Mouse (Mus musculus): Measurements from ENCODE around the gene Gm49711. TPM values are rescaled to one million over a fixed set of nuclear protein-coding genes. Genes with fewer than 3 reads are reported as not detected.

The Gm49711 gene
- polyA plus RNA-seq (2012; rRNA removed): 0.55 and 0.57 TPM in 2 replicates

GRCm38 (mm10) chr16:92057852-92058643, at the start of gene Gm49711, which contains the start of the genes Mrps6 and Slc5a3:
Gene Gm49711, plus strand, starts transcription at chr16:92058316.
Gene Mrps6, plus strand, starts transcription at chr16:92058270.
Gene Slc5a3, plus strand, starts transcription at chr16:92058322.
- DNase-seq (ENCODE audit: low read depth): peak; percentile 94
- TF ChIP-seq CTCF (IDR thresholded peaks at IDR 0.05; ENCODE audit: borderline replicate concordance, extremely low read depth, insufficient read depth, insufficient read length) (no peak), POLR2A (IDR thresholded peaks at IDR 0.05; ENCODE audit: borderline replicate concordance, extremely low read depth, insufficient read depth, insufficient read length, poor library complexity, severe bottlenecking) (peak; percentile 91)

GRCm38 (mm10) chr16:92009586-92009985, 48.5 kb upstream of the Gm49711 start:
- TF ChIP-seq POLR2A (IDR thresholded peaks at IDR 0.05; ENCODE audit: borderline replicate concordance, extremely low read depth, insufficient read depth, insufficient read length, poor library complexity, severe bottlenecking) (no peak), CTCF (IDR thresholded peaks at IDR 0.05; ENCODE audit: borderline replicate concordance, extremely low read depth, insufficient read depth, insufficient read length) (no peak)
- DNase-seq (ENCODE audit: low read depth): no peak

- no peak for DNase-seq (ENCODE audit: low read depth)
- no peak for TF ChIP-seq POLR2A (IDR thresholded peaks at IDR 0.05; ENCODE audit: borderline replicate concordance, extremely low read depth, insufficient read depth, insufficient read length, poor library complexity, severe bottlenecking)
- TF ChIP-seq CTCF (IDR thresholded peaks at IDR 0.05; ENCODE audit: borderline replicate concordance, extremely low read depth, insufficient read depth, insufficient read length): no peak
Observed at GRCm38 (mm10) chr16:92016792-92017191, 41.3 kb upstream of the Gm49711 start.

GRCm38 (mm10) chr16:92019141-92020118, 38.7 kb upstream of the Gm49711 start:
- peak; percentile 75 for DNase-seq (ENCODE audit: low read depth)
- TF ChIP-seq CTCF (IDR thresholded peaks at IDR 0.05; ENCODE audit: borderline replicate concordance, extremely low read depth, insufficient read depth, insufficient read length) (no peak), POLR2A (IDR thresholded peaks at IDR 0.05; ENCODE audit: borderline replicate concordance, extremely low read depth, insufficient read depth, insufficient read length, poor library complexity, severe bottlenecking) (peak; percentile 11; the same call in 1 of the 2 replicates)

GRCm38 (mm10) chr16:92021656-92022400, 36.3 kb upstream of the Gm49711 start:
- DNase-seq (ENCODE audit: low read depth): no peak
- TF ChIP-seq POLR2A (IDR thresholded peaks at IDR 0.05; ENCODE audit: borderline replicate concordance, extremely low read depth, insufficient read depth, insufficient read length, poor library complexity, severe bottlenecking) (no peak), CTCF (IDR thresholded peaks at IDR 0.05; ENCODE audit: borderline replicate concordance, extremely low read depth, insufficient read depth, insufficient read length) (no peak)

- no peak for TF ChIP-seq CTCF (IDR thresholded peaks at IDR 0.05; ENCODE audit: borderline replicate concordance, extremely low read depth, insufficient read depth, insufficient read length)
- DNase-seq (ENCODE audit: low read depth): peak; percentile 24
Observed at GRCm38 (mm10) chr16:92022494-92023283, 35.4 kb upstream of the Gm49711 start.

GRCm38 (mm10) chr16:92033286-92033685, 24.8 kb upstream of the Gm49711 start:
- no peak for TF ChIP-seq POLR2A (IDR thresholded peaks at IDR 0.05; ENCODE audit: borderline replicate concordance, extremely low read depth, insufficient read depth, insufficient read length, poor library complexity, severe bottlenecking)
- no peak for TF ChIP-seq CTCF (IDR thresholded peaks at IDR 0.05; ENCODE audit: borderline replicate concordance, extremely low read depth, insufficient read depth, insufficient read length)
- no peak for DNase-seq (ENCODE audit: low read depth)

GRCm38 (mm10) chr16:92034676-92035075, 23.4 kb upstream of the Gm49711 start:
- no peak for DNase-seq (ENCODE audit: low read depth)
- TF ChIP-seq CTCF (IDR thresholded peaks at IDR 0.05; ENCODE audit: borderline replicate concordance, extremely low read depth, insufficient read depth, insufficient read length) (no peak), POLR2A (IDR thresholded peaks at IDR 0.05; ENCODE audit: borderline replicate concordance, extremely low read depth, insufficient read depth, insufficient read length, poor library complexity, severe bottlenecking) (no peak)

GRCm38 (mm10) chr16:92036701-92037100, 21.4 kb upstream of the Gm49711 start:
- no peak for DNase-seq (ENCODE audit: low read depth)
- TF ChIP-seq CTCF (IDR thresholded peaks at IDR 0.05; ENCODE audit: borderline replicate concordance, extremely low read depth, insufficient read depth, insufficient read length) (no peak), POLR2A (IDR thresholded peaks at IDR 0.05; ENCODE audit: borderline replicate concordance, extremely low read depth, insufficient read depth, insufficient read length, poor library complexity, severe bottlenecking) (no peak)

Data from brain, embryonic 14.5 days (tissue).